Mouse (Mus musculus) erythroblast, embryonic 14.5 days (primary cell): ENCODE measurements around the gene Tex11.

ENCODE experiments used
- GATA1 ChIP-seq: IDR thresholded peaks from 2 replicates; pipeline ENCODE4 v1.6.1; 2012; ENCODE audit warnings: low read length, inconsistent platforms, mixed read lengths
- TAL1 ChIP-seq: IDR thresholded peaks from 3 replicates; pipeline ENCODE4 v1.6.1; 2012; ENCODE audit warnings: low read length, inconsistent platforms, mixed read lengths

DNA sequence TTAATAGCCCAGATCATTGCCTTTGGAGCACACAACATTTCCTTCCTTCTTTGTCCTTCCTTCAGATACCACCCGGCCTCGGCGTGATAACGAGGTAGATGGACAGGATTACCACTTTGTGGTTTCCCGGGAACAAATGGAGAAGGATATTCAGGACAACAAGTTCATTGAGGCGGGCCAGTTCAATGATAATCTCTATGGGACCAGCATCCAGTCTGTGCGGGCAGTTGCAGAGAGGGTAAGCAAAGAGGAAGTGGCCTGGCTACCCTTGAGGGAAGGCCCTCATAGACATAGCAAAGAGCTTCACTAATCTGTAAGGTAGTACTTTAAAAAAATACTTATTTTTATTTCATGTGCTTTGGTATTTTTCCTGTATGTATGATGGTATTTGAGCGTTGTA lies 245.3 kb downstream of the Tex11 start:
- TF ChIP-seq GATA1 (no peak), TAL1 (no peak)
